Mouse (Mus musculus) heart, embryonic 16.5 days (tissue): ENCODE data around the gene Fam181a. TPM values are rescaled to one million over a fixed set of nuclear protein-coding genes. Genes with fewer than 3 reads are reported as not detected.

Experiments
- ATAC-seq: fragments of 200-750 bp; cut with Nextera tagmentation; replicated peaks from 2 replicates; pipeline ENCODE4 v1.8.0; 2017; ENCODE audit warnings: moderate number of reproducible peaks; ENCODE audit not compliant: insufficient read depth, low FRiP score; ENCODE audit errors: extremely low read depth
- H3K27ac ChIP-seq: fragments of 300-500 bp; sonication (generic); 2 replicates; pipeline ENCODE4 v1.5.1; 2014; ENCODE audit warnings: mild to moderate bottlenecking, low read length, control low read depth, moderate library complexity
- H3K27me3 ChIP-seq: fragments of 300-500 bp; sonication (generic); 2 replicates; pipeline ENCODE4 v1.6.1; 2014; ENCODE audit warnings: low read length, mixed read lengths; ENCODE audit not compliant: control insufficient read depth, insufficient read depth
- H3K36me3 ChIP-seq: fragments of 300-500 bp; sonication (generic); 2 replicates; pipeline ENCODE4 v1.6.1; 2014; ENCODE audit not compliant: control insufficient read depth, insufficient read depth
- H3K4me1 ChIP-seq: fragments of 300-500 bp; sonication (generic); 2 replicates; pipeline ENCODE4 v1.6.1; 2014; ENCODE audit warnings: low read length, mixed read lengths; ENCODE audit not compliant: control insufficient read depth, insufficient read depth
- H3K4me2 ChIP-seq: fragments of 300-500 bp; sonication (generic); 2 replicates; pipeline ENCODE4 v1.6.1; 2014; ENCODE audit warnings: low read depth, mild to moderate bottlenecking, control low read depth, low read length
- H3K4me3 ChIP-seq: fragments of 300-500 bp; sonication (generic); 2 replicates; pipeline ENCODE4 v1.5.1; 2014; ENCODE audit warnings: mild to moderate bottlenecking, control low read depth, low read length
- H3K9ac ChIP-seq: fragments of 300-500 bp; sonication (generic); 2 replicates; pipeline ENCODE4 v1.6.1; 2014; ENCODE audit warnings: low read length, control low read depth
- H3K9me3 ChIP-seq: fragments of 300-500 bp; sonication (generic); replicated peaks from 2 replicates; pipeline ENCODE4 v1.6.1; 2016; ENCODE audit warnings: low read length; ENCODE audit not compliant: control insufficient read depth
- WGBS: fragments of 180-500 bp; shearing (Covaris S2); extraction: QIAGEN DNeasy Blood & Tissue Kit; methylation state at CpG from one replicate; pipeline ENCODE4 v1.1.7; 2014; 5-methylcytosine and 5-hydroxymethylcytosine counted together
- polyA plus RNA-seq: library from polyadenylated mRNA; unstranded; fragments of >200 nt; fragmentation: Nextera tagmentation; extraction: Ambion mirVana; gene quantifications from 2 replicates; pipeline ENCODE4 v1.2.1, GENCODE M21; 2015

Fam181a gene
- polyA plus RNA-seq, result not detected in 2 replicates

DNA sequence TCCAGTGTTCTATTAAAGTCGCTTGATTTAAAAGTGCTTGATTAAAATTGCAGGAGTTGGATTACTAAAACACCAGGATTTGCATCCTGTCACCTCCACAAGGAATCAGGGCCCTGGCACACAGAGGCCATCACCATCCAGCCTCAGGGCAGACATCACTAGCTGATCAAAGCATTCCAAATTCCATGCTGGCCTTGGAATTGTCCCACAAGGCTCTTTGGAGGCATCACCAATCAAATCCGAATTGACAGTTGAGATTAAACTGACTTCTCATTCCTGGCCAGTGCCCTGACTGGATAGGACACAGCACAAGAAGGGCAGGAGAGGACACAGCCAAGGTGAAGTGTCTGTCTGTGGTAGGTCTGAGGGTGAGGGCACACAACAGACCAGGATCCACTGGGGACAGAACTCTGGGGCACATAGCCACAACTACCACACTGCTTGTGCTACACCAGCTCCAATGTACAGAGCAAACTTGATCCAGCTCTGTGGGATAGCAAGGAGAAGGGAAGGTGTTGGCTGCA, at the start of gene Fam181a:
Gene Fam181a, plus strand, starts transcription at position 232 of the 524 bp plus-strand sequence.
- Histone ChIP-seq H3K4me1 (peaks cover 4% of the 10 kb centered on the region), H3K9ac (no peak within 1 kb of the TSS), H3K27me3 (peaks cover 15% of the 10 kb centered on the region), H3K4me2 (no peak within 1 kb of the TSS), H3K27ac (no peak within 1 kb of the TSS), H3K4me3 (no peak within 1 kb of the TSS), H3K9me3 (0 out of 2 replicates have a peak, but pooled peaks cover 3% of the 10 kb centered on the region), H3K36me3 (no peaks in the 10 kb centered on the region)
- 68% methylated on average over 2 of the region's 2 CpGs for WGBS
- no peak for ATAC-seq

DNA sequence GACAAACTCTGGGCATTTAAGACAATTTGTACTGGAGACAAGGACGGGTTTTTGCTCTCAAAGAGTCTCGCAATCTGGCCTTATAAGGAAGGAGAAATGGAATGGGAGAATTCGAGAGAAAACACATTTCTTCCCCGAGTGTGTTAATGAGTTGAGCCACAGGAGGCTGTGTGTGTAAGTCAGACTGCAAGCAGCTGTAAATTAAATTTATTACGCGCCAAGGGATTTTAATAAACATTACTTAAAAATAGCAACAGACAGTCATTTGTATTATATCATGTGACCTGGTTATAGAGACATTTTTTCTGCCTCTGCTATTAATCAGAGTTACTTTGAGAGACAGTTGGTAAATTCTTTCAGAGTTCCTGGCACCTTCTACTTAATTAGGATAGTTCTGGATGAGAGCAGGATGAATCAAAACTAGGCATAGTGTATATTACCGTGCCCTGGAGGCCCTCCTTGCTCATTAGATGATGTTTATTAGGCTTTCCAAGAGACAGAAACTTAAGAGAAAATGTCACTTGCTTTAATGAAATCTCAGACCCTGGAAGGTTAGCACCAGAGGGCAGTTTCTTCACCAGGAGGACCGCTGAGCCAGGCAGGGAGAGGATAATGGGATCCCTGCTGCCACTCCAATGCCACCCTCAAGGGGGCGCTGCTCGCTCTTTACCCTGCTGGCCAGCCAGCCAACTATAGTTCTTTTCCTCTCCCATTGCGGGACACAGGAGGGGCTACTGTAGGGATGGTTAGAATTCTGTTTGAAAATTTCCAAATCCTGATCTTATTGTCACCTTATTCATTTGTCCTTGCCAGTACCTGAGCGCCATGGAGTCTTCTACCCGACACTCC, 48.5 kb upstream of the Fam181a start:
- Histone ChIP-seq H3K4me1 (no peaks in the 10 kb centered on the region), H3K4me2 (no peak overlapping the region), H3K27me3 (no peaks in the 10 kb centered on the region), H3K4me3 (no peak overlapping the region), H3K27ac (no peak overlapping the region), H3K9me3 (no peaks in the 10 kb centered on the region), H3K9ac (no peak overlapping the region), H3K36me3 (no peaks in the 10 kb centered on the region)
- no peak for ATAC-seq
- 61% methylated on average over 13 of the region's 13 CpGs for WGBS

DNA sequence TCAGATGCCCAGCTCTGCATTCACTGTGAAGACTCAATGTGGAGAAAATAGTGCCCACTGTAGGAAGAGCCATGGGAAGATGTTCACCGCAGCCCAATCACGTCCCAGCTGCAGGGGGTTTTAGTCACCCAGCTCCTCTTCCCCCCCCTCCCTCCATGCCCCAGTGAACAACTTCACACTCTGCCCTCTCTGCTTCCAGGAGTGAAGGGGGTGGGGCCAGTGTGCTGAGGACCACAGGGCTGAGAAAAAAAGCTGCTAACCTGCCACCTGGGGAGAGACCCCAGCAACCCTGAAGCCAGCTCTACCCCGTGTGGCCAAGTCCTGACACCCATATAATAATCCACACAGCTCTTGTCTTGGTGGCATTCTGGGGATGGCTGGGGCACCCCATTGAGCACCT, 44.2 kb upstream of the Fam181a start:
- H3K9ac ChIP-seq, result no peak overlapping the region
- no peaks in the 10 kb centered on the region for H3K27me3 ChIP-seq
- H3K4me3 ChIP-seq, result no peak overlapping the region
- 26% methylated on average over 3 of the region's 3 CpGs for WGBS
- no peak overlapping the region for H3K4me2 ChIP-seq
- no peak overlapping the region for H3K27ac ChIP-seq
- no peaks in the 10 kb centered on the region for H3K36me3 ChIP-seq
- no peaks in the 10 kb centered on the region for H3K4me1 ChIP-seq
- no peaks in the 10 kb centered on the region for H3K9me3 ChIP-seq
- no peak for ATAC-seq

DNA sequence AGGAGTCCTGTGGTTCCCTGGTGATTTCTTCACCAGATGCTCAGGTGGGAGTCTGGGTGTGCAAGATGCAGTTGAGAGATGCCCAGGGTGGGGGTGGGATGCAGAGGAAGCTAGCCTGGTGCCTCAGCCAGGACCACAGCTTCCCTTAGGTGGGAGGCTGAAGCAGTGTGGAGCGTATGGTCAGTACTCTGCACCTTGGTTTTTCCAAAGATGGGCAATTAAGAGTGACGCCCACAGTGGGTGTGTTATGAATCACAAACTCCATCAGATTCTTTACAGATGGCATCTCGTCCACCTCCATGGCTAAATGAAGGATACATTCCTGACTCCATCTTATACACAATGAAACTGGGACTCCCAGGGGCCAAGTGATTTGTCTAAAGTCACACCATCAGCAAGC, 38.6 kb upstream of the Fam181a start:
- Histone ChIP-seq H3K9me3 (no peaks in the 10 kb centered on the region), H3K27me3 (no peaks in the 10 kb centered on the region), H3K4me2 (no peak overlapping the region), H3K4me3 (no peak overlapping the region), H3K36me3 (no peaks in the 10 kb centered on the region), H3K27ac (no peak overlapping the region), H3K9ac (no peak overlapping the region), H3K4me1 (no peaks in the 10 kb centered on the region)
- WGBS, result 85% methylated on average over 3 of the region's 3 CpGs
- ATAC-seq, result no peak

DNA sequence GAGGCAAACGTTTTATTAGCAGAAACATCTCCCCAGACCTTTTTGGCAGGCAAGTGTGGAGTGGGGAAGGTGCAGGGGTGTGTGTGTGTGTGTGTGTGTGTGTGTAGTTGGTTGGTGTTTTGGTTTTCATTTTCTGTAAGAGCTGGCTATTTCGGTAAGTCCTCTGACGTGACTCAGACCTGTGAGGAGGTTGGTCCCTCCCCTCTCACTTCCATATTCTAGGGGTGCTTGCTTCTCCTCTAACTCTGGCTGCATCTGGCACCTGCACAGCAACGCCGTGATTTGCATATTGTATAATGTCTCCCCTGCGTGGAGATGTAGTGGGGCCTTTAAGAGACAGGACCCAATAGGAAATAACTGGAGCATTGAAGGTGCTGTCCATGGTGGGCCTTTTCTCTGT, 37.7 kb upstream of the Fam181a start:
- WGBS, result 55% methylated on average over 6 of the region's 6 CpGs
- Histone ChIP-seq H3K4me2 (no peak overlapping the region), H3K4me3 (no peak overlapping the region), H3K27ac (no peak overlapping the region), H3K9me3 (no peaks in the 10 kb centered on the region), H3K4me1 (no peaks in the 10 kb centered on the region), H3K27me3 (no peaks in the 10 kb centered on the region), H3K36me3 (no peaks in the 10 kb centered on the region), H3K9ac (no peak overlapping the region)
- no peak for ATAC-seq

DNA sequence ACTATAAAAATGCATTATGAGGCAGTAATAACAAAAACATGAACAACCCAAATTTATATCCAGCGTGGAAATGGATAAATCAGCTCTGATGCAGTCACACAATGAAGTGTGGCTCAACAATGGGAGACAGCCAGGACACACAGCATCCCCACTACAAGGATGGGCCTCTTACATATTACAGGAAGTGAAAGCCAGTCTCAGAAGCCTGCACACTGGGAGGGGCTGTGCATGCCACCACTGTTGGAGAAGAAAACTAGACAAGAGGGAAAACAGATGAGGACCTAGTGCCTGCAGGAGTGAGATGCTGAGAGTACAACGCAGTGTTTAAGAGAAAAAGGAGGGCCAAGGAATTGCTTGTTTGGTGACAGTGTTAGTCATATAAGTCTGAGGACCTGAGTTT, 37.0 kb upstream of the Fam181a start:
- H3K27me3 ChIP-seq, result no peaks in the 10 kb centered on the region
- no peak overlapping the region for H3K4me2 ChIP-seq
- H3K9me3 ChIP-seq, result no peaks in the 10 kb centered on the region
- no peak overlapping the region for H3K9ac ChIP-seq
- ATAC-seq, result no peak
- H3K4me3 ChIP-seq, result no peak overlapping the region
- H3K36me3 ChIP-seq, result no peaks in the 10 kb centered on the region
- H3K27ac ChIP-seq, result no peak overlapping the region
- WGBS, result 85% methylated on average over 2 of the region's 2 CpGs
- no peaks in the 10 kb centered on the region for H3K4me1 ChIP-seq

DNA sequence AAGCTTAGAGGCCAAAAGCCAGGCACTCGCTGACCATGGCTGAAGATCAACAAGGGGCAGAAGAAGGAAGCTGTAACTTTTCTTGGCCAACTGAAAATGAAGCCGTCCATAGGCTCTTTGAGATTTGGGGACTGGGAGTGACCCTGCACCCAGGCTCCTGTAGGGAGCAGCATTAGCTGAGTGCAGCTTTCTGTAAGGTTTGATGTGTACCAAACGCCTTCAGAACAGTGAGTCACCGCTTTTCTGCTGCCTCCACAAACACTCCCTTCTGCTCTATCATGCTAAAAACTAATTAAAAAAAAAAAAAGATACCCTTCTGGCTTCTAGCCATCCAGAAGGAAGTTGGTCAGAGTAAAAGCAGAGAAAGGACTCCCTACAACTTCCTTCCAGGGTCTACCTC, 34.4 kb upstream of the Fam181a start:
- H3K9ac ChIP-seq, result no peak overlapping the region
- no peak overlapping the region for H3K27ac ChIP-seq
- 58% methylated on average over 4 of the region's 4 CpGs for WGBS
- no peak overlapping the region for H3K4me3 ChIP-seq
- no peak overlapping the region for H3K4me2 ChIP-seq
- no peaks in the 10 kb centered on the region for H3K27me3 ChIP-seq
- no peaks in the 10 kb centered on the region for H3K36me3 ChIP-seq
- ATAC-seq, result no peak
- H3K4me1 ChIP-seq, result no peaks in the 10 kb centered on the region
- H3K9me3 ChIP-seq, result no peaks in the 10 kb centered on the region

DNA sequence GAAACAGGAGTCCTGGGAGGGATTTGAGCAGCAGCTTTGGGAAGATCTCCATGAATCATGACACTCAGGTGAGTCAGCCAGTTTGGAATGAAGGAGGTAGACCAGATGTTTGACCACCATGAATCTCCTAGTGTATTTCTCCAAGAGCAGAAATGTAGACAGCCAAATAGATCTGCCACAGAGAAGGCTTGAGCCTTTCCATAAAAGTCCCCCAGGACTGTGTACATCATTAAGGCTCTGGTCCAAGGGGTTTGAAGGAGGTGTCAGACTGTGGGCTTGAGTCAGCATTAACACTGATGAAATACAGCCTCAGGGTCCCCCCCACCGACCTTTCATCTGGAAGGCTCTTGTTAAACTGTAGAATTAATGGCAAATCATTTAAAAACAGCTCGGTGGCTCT, 29.3 kb upstream of the Fam181a start:
- Histone ChIP-seq H3K9ac (no peak overlapping the region), H3K36me3 (no peaks in the 10 kb centered on the region), H3K27me3 (no peaks in the 10 kb centered on the region), H3K4me3 (no peak overlapping the region), H3K9me3 (no peaks in the 10 kb centered on the region), H3K4me2 (no peak overlapping the region), H3K4me1 (no peaks in the 10 kb centered on the region), H3K27ac (no peak overlapping the region)
- no peak for ATAC-seq
- 44% methylated on average over 2 of the region's 2 CpGs for WGBS

DNA sequence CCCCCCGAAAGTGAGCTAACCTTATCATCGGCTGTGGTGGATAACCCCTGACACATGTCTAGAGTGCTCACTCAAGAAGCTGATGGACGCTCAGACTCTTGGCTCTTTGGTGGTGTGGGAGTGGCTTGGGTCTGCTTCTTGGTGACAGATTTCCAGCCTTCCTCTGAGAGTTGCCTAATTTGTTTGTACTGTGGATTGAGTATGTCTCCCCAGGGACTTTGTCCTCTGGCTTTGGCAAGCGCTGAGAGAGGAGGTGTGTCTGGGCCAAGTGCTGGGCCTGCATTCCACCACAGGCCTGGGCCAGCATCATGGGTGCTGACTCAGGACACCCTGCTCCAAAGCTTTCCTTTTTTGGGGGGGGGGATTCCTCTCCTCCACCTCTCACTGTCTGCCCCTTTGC, 28.9 kb upstream of the Fam181a start:
- no peak; the same call in 1 of the 2 replicates for ATAC-seq
- 39% methylated on average over 4 of the region's 4 CpGs for WGBS
- Histone ChIP-seq H3K9me3 (no peaks in the 10 kb centered on the region), H3K27ac (no peak overlapping the region), H3K36me3 (no peaks in the 10 kb centered on the region), H3K9ac (no peak overlapping the region), H3K4me2 (no peak overlapping the region), H3K4me1 (no peaks in the 10 kb centered on the region), H3K27me3 (no peaks in the 10 kb centered on the region), H3K4me3 (no peak overlapping the region)
